Mouse (Mus musculus): ENCODE measurements at regions not wholly inside any gene's neighbourhood (a gene's known extent, or its start where the extent isn't known, plus 50 kb on each side); places are given as distances from the start of the nearest gene placed in this dataset.
A peak's percentile ranks its signal among the peaks of the same experiment; 100 is the strongest.
"Not testable (repeated sequence)": the region's sequence is repeated elsewhere in the genome, so short reads cannot be mapped to it uniquely, and the experiment has no call there.

DNA sequence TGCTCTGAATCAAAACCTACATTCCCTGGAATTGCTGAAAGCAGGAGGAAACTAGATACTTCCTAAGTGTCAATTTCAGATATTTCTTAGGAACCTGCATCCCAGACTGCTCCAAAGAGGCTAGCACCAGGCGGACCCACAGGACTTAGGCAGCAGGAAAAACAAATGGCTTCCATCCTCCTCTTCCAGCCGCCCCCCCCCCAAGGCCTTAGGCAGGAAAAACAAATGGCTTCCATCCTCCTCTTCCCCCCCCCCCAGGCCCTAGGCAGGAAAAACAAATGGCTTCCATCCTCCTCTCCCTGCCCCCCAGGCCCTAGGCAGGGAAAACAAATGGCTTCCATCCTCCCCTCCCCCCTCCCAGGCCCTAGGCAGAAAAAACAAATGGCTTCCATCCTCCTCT is 64.5 kb upstream of the Nap1l2 start:
- H3K27me3 ChIP-seq (replicated peaks; ENCODE audit: control insufficient read depth, insufficient read depth, low read length), result no peaks in the 10 kb centered on the region
- no peak for TF ChIP-seq POLR2A (IDR thresholded peaks at IDR 0.05; ENCODE audit: low read depth, low read length)
- TF ChIP-seq CTCF (conservative IDR thresholded peaks at IDR 0.05; ENCODE audit: insufficient read depth, insufficient read length, low read depth, low read length), result no peak
- WGBS, result 89% methylated on average over 2 of the region's 2 CpGs

DNA sequence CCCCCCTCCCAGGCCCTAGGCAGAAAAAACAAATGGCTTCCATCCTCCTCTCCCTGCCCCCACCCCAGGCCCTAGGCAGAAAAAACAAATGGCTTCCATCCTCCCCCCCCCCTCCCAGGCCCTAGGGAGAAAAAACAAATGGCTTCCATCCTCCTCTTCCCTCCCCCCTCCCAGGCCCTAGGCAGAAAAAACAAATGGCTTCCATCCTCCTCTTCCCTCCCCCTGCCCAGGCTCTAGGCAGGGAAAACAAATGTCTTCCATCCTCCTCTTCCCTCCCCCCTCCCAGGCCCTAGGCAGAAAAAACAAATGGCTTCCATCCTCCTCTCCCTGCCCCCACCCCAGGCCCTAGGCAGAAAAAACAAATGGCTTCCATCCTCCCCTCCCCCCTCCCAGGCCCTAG is 65.0 kb upstream of the Nap1l2 start:
- not testable (repeated sequence) for DNase-seq; H3K4me1 ChIP-seq (ENCODE audit: control insufficient read depth, insufficient read depth, low read length); H3K36me3 ChIP-seq (ENCODE audit: control insufficient read depth, insufficient read depth, low read length); H3K27ac ChIP-seq (ENCODE audit: insufficient read depth, low read depth, low read length); H3K27me3 ChIP-seq (replicated peaks; ENCODE audit: control insufficient read depth, insufficient read depth, low read length); H3K4me3 ChIP-seq (ENCODE audit: insufficient read depth, low read depth, low read length)

More for the DNA sequence above, 64.5 kb upstream of the Nap1l2 start:
- no peaks in the 10 kb centered on the region for H3K36me3 ChIP-seq (ENCODE audit: control insufficient read depth, insufficient read depth, low read length)
- no peak overlapping the region for H3K27ac ChIP-seq (ENCODE audit: insufficient read depth, low read depth, low read length)
- no peak for DNase-seq
- H3K4me3 ChIP-seq (ENCODE audit: insufficient read depth, low read depth, low read length), result no peak overlapping the region
- H3K4me1 ChIP-seq (ENCODE audit: control insufficient read depth, insufficient read depth, low read length), result no peaks in the 10 kb centered on the region

DNA sequence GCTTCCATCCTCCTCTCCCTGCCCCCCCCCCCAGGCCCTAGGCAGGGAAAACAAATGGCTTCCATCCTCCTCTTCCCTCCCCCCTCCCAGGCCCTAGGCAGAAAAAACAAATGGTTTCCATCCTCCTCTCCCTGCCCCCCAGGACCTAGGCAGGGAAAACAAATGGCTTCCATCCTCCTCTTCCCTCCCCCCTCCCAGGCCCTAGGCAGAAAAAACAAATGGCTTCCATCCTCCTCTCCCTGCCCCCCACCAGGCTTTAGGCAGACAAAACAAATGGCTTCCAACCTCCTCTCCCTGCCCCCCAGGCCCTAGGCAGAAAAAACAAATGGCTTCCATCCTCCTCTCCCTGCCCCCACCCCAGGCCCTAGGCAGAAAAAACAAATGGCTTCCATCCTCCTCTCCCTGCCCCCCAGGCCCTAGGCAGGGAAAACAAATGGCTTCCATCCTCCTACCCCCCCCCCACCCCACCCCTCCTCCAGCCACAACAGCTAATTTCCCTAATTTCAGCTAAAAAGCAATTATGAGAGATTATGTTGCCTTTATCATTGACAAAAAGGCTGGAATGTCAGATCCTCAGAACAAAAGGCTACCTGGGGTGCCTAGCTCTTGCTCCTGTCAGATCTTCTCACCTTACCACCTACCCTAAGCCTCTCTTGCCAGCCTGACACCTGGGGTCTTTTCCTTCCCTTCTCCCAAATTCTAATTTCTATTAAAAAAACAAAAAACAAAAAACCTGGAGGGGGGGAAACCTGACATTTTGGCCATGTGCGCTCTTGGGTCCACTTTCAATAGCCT is 65.8 kb upstream of the Nap1l2 start:
- H3K4me3 ChIP-seq (ENCODE audit: insufficient read depth, low read depth, low read length); H3K27me3 ChIP-seq (replicated peaks; ENCODE audit: control insufficient read depth, insufficient read depth, low read length); H3K4me1 ChIP-seq (ENCODE audit: control insufficient read depth, insufficient read depth, low read length); H3K27ac ChIP-seq (ENCODE audit: insufficient read depth, low read depth, low read length); H3K36me3 ChIP-seq (ENCODE audit: control insufficient read depth, insufficient read depth, low read length); DNase-seq: not testable (repeated sequence)
- 92% methylated on average over 1 of the region's 1 CpGs for WGBS

DNA sequence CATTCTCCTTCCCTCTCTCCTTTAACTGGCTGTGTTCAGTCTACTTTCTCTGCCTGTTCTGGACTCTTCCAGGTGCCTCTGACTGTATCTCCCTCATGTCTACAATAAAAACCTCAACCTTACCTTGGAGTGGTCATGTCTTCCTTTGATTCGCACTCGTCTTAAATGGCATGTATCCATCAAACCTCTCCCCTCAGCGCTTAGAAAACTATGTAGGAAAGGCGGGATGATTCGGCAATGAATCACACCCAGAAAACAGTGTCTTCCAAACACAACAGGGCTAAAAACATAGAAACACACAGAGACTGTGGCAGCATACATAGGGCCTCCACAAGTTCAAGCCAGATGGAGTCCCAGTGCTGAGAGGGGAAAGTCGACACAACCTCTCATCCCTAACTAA is 66.4 kb upstream of the Nap1l2 start:
- no peak for DNase-seq
- Histone ChIP-seq H3K27ac (ENCODE audit: insufficient read depth, low read depth, low read length) (no peak overlapping the region), H3K4me3 (ENCODE audit: insufficient read depth, low read depth, low read length) (no peak overlapping the region), H3K4me1 (ENCODE audit: control insufficient read depth, insufficient read depth, low read length) (no peaks in the 10 kb centered on the region), H3K27me3 (replicated peaks; ENCODE audit: control insufficient read depth, insufficient read depth, low read length) (no peaks in the 10 kb centered on the region), H3K36me3 (ENCODE audit: control insufficient read depth, insufficient read depth, low read length) (no peaks in the 10 kb centered on the region)
- WGBS, result 93% methylated on average over 6 of the region's 6 CpGs
- TF ChIP-seq CTCF (conservative IDR thresholded peaks at IDR 0.05; ENCODE audit: insufficient read depth, insufficient read length, low read depth, low read length), result no peak
- no peak for TF ChIP-seq POLR2A (IDR thresholded peaks at IDR 0.05; ENCODE audit: low read depth, low read length)

DNA sequence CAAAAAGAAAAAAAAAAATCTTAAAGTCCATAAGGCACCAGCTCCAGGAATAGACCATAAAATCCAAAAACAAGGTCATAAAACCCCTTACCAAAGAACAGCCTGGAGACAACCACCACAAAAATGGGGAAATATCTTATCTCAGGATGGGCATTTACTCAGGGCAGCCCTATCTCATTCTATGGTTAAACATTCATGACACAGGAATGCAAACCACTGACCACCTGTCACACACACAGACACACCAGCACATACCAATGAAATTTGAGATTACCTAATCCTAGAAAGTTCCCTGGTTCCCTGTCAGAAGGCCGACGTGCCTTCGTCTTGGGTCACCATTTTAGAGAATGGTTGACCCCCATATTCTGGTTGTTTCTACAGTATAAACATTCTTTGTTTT is 66.3 kb upstream of the Cdx4 start:
- DNase-seq, result no peak
- no peak for TF ChIP-seq CTCF (conservative IDR thresholded peaks at IDR 0.05; ENCODE audit: insufficient read depth, insufficient read length, low read depth, low read length)
- TF ChIP-seq POLR2A (IDR thresholded peaks at IDR 0.05; ENCODE audit: low read depth, low read length), result no peak
- H3K4me1 ChIP-seq (ENCODE audit: control insufficient read depth, insufficient read depth, low read length), result no peaks in the 10 kb centered on the region

DNA sequence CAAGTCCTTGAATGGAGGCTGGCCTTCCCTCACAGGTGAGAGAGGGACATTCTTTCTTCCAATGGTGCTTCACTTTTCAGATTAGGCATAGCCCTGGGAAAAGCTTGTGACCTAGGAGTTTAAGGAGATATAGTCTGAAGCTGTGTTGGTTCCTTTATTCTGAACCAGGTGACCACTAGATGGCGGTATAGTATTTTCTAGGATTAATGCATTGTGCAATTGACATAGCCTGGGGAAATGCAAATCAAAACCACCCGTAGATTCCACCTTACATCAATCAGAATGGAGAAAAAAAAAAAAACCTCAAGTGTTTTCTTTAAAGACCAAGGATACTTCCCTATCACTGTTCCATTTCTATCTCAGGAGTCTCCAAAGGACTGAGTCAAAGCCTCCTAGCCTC is 61.3 kb upstream of the Cdx4 start:
- Histone ChIP-seq H3K27ac (ENCODE audit: insufficient read depth, low read depth, low read length) (no peak overlapping the region), H3K36me3 (ENCODE audit: control insufficient read depth, insufficient read depth, low read length) (no peaks in the 10 kb centered on the region), H3K4me3 (ENCODE audit: insufficient read depth, low read depth, low read length) (no peak overlapping the region), H3K27me3 (replicated peaks; ENCODE audit: control insufficient read depth, insufficient read depth, low read length) (no peaks in the 10 kb centered on the region), H3K4me1 (ENCODE audit: control insufficient read depth, insufficient read depth, low read length) (no peaks in the 10 kb centered on the region)
- 0% methylated on average over 2 of the region's 2 CpGs for WGBS
- DNase-seq, result peak; percentile 43
- TF ChIP-seq POLR2A (IDR thresholded peaks at IDR 0.05; ENCODE audit: low read depth, low read length), result no peak
- no peak for TF ChIP-seq CTCF (conservative IDR thresholded peaks at IDR 0.05; ENCODE audit: insufficient read depth, insufficient read length, low read depth, low read length)

More for the DNA sequence above, 66.3 kb upstream of the Cdx4 start:
- no peak overlapping the region for H3K4me3 ChIP-seq (ENCODE audit: insufficient read depth, low read depth, low read length)
- no peaks in the 10 kb centered on the region for H3K36me3 ChIP-seq (ENCODE audit: control insufficient read depth, insufficient read depth, low read length)
- 53% methylated on average over 3 of the region's 3 CpGs for WGBS
- H3K27ac ChIP-seq (ENCODE audit: insufficient read depth, low read depth, low read length), result no peak overlapping the region
- no peaks in the 10 kb centered on the region for H3K27me3 ChIP-seq (replicated peaks; ENCODE audit: control insufficient read depth, insufficient read depth, low read length)

Data from kidney, adult 2 months (tissue).